Mouse (Mus musculus) cerebellum, adult 11-12 months (tissue): Measurements from ENCODE around the gene Vangl1.

Experiments
- DNase-seq: peaks from one replicate; pipeline ENCODE4 v3.0.0; 2022

The Vangl1 gene

GRCm38 (mm10) chr3:102197746-102198145, 6.7 kb downstream of the Vangl1 start:
- no peak for DNase-seq

GRCm38 (mm10) chr3:102197152-102197551, 7.3 kb downstream of the Vangl1 start:
- DNase-seq = no peak

GRCm38 (mm10) chr3:102196166-102196565, 8.3 kb downstream of the Vangl1 start:
- DNase-seq = no peak

GRCm38 (mm10) chr3:102195762-102196161, 8.7 kb downstream of the Vangl1 start:
- DNase-seq = no peak

GRCm38 (mm10) chr3:102194291-102195051, 10.0 kb downstream of the Vangl1 start:
- DNase-seq = no peak

- no peak for DNase-seq
Measured at GRCm38 (mm10) chr3:102193488-102194290, 10.8 kb downstream of the Vangl1 start.

GRCm38 (mm10) chr3:102192621-102193020, 11.9 kb downstream of the Vangl1 start:
- DNase-seq = no peak

- no peak for DNase-seq
Measured at GRCm38 (mm10) chr3:102191575-102191974, 12.9 kb downstream of the Vangl1 start.

- DNase-seq = no peak
Measured at GRCm38 (mm10) chr3:102190642-102191041, 13.9 kb downstream of the Vangl1 start.

GRCm38 (mm10) chr3:102190015-102190414, 14.5 kb downstream of the Vangl1 start:
- DNase-seq = no peak

- DNase-seq = no peak
Measured at GRCm38 (mm10) chr3:102188972-102189371, 15.5 kb downstream of the Vangl1 start.

GRCm38 (mm10) chr3:102187401-102187800, 17.1 kb downstream of the Vangl1 start:
- DNase-seq = no peak

- DNase-seq = no peak
Measured at GRCm38 (mm10) chr3:102184721-102185120, 19.8 kb downstream of the Vangl1 start.

- no peak for DNase-seq
Measured at GRCm38 (mm10) chr3:102182601-102183000, 21.9 kb downstream of the Vangl1 start.

- DNase-seq = no peak
Measured at GRCm38 (mm10) chr3:102181191-102181590, 23.3 kb downstream of the Vangl1 start.

GRCm38 (mm10) chr3:102180746-102181145, 23.7 kb downstream of the Vangl1 start:
- no peak for DNase-seq

GRCm38 (mm10) chr3:102179869-102180268, 24.6 kb downstream of the Vangl1 start:
- no peak for DNase-seq

GRCm38 (mm10) chr3:102177837-102178615, 26.5 kb downstream of the Vangl1 start:
- DNase-seq = no peak

GRCm38 (mm10) chr3:102176116-102176515, 28.4 kb downstream of the Vangl1 start:
- no peak for DNase-seq

- DNase-seq = no peak
Measured at GRCm38 (mm10) chr3:102175701-102176100, 28.8 kb downstream of the Vangl1 start.

- DNase-seq = no peak
Measured at GRCm38 (mm10) chr3:102174118-102174865, 30.2 kb downstream of the Vangl1 start.

GRCm38 (mm10) chr3:102169197-102169905, 35.1 kb downstream of the Vangl1 start:
- DNase-seq = peak; percentile 81
